Mouse (Mus musculus): ENCODE measurements around the gene Rnf144b. TPM values are rescaled to one million over a fixed set of nuclear protein-coding genes. Genes with fewer than 3 reads are reported as not detected.

Gene Rnf144b
- polyA plus RNA-seq, 1 experiment from 2014 or later: 1.5 TPM

GRCm38 (mm10) chr13:47189971-47190370 lies 67.5 kb downstream of the Rnf144b start:
- H3K4me1 ChIP-seq (ENCODE audit: insufficient read depth): peaks cover 3% of the 10 kb centered on the region; the same call in 1 of the 2 replicates
- no peak for DNase-seq
- WGBS: 74% methylated on average over 7 of the region's 7 CpGs
- no peak for ATAC-seq (ENCODE audit: insufficient read depth)
- H3K27me3 ChIP-seq (ENCODE audit: insufficient read depth, low read length): peaks cover 25% of the 10 kb centered on the region
- no peak overlapping the region for H3K9ac ChIP-seq
- H3K4me2 ChIP-seq: no peak overlapping the region
- H3K9me3 ChIP-seq (ENCODE audit: low read depth, low read length): no peaks in the 10 kb centered on the region
- TF ChIP-seq CTCF (IDR thresholded peaks at IDR 0.05; ENCODE audit: low read depth): no peak
- H3K27ac ChIP-seq (ENCODE audit: low read depth): no peak overlapping the region
- H3K4me3 ChIP-seq (ENCODE audit: low read depth, low read length): no peak overlapping the region
- no peaks in the 10 kb centered on the region for H3K36me3 ChIP-seq (ENCODE audit: insufficient read depth)

GRCm38 (mm10) chr13:47192200-47192599 lies 69.7 kb downstream of the Rnf144b start:
- Histone ChIP-seq H3K9ac (no peak overlapping the region), H3K4me3 (ENCODE audit: low read depth, low read length) (no peak overlapping the region), H3K4me1 (ENCODE audit: insufficient read depth) (peaks cover 3% of the 10 kb centered on the region; the same call in 1 of the 2 replicates), H3K36me3 (ENCODE audit: insufficient read depth) (no peaks in the 10 kb centered on the region), H3K9me3 (ENCODE audit: low read depth, low read length) (no peaks in the 10 kb centered on the region), H3K4me2 (no peak overlapping the region), H3K27ac (ENCODE audit: low read depth) (no peak overlapping the region), H3K27me3 (ENCODE audit: insufficient read depth, low read length) (peaks cover 28% of the 10 kb centered on the region)
- TF ChIP-seq CTCF (IDR thresholded peaks at IDR 0.05; ENCODE audit: low read depth): no peak
- WGBS: 36% methylated on average over 2 of the region's 2 CpGs
- DNase-seq (no peak), ATAC-seq (ENCODE audit: insufficient read depth) (no peak)

GRCm38 (mm10) chr13:47192771-47193170 lies 70.3 kb downstream of the Rnf144b start:
- WGBS: 40% methylated on average over 5 of the region's 5 CpGs
- peak; percentile 54 for DNase-seq
- H3K9ac ChIP-seq: no peak overlapping the region
- H3K27ac ChIP-seq (ENCODE audit: low read depth): no peak overlapping the region; the same call in 1 of the 2 replicates
- H3K4me2 ChIP-seq: peak overlapping the region; percentile 70; the same call in 1 of the 2 replicates
- no peaks in the 10 kb centered on the region for H3K9me3 ChIP-seq (ENCODE audit: low read depth, low read length)
- ATAC-seq (ENCODE audit: insufficient read depth): no peak
- peaks cover 3% of the 10 kb centered on the region; the same call in 1 of the 2 replicates for H3K4me1 ChIP-seq (ENCODE audit: insufficient read depth)
- TF ChIP-seq CTCF (IDR thresholded peaks at IDR 0.05; ENCODE audit: low read depth): no peak; the same call in 1 of the 2 replicates
- peaks cover 28% of the 10 kb centered on the region for H3K27me3 ChIP-seq (ENCODE audit: insufficient read depth, low read length)
- no peak overlapping the region for H3K4me3 ChIP-seq (ENCODE audit: low read depth, low read length)
- H3K36me3 ChIP-seq (ENCODE audit: insufficient read depth): no peaks in the 10 kb centered on the region

- Histone ChIP-seq H3K36me3 (ENCODE audit: insufficient read depth) (no peaks in the 10 kb centered on the region), H3K4me2 (peak overlapping the region; percentile 70), H3K4me3 (ENCODE audit: low read depth, low read length) (peak overlapping the region; percentile 44), H3K4me1 (ENCODE audit: insufficient read depth) (peaks cover 3% of the 10 kb centered on the region; the same call in 1 of the 2 replicates), H3K9ac (peak overlapping the region; percentile 43; the same call in 1 of the 2 replicates), H3K9me3 (ENCODE audit: low read depth, low read length) (no peaks in the 10 kb centered on the region), H3K27ac (ENCODE audit: low read depth) (peak overlapping the region; percentile 30; the same call in 1 of the 2 replicates), H3K27me3 (ENCODE audit: insufficient read depth, low read length) (peaks cover 28% of the 10 kb centered on the region)
- 4% methylated on average over 32 of the region's 32 CpGs for WGBS
- ATAC-seq (ENCODE audit: insufficient read depth): peak; percentile 90
- DNase-seq: peak; percentile 82
- no peak for TF ChIP-seq CTCF (IDR thresholded peaks at IDR 0.05; ENCODE audit: low read depth)
These were observed 71.1 kb downstream of the Rnf144b start for GRCm38 (mm10) chr13:47193326-47194153.

- ATAC-seq (ENCODE audit: insufficient read depth) (no peak), DNase-seq (no peak)
- peaks cover 28% of the 10 kb centered on the region for H3K27me3 ChIP-seq (ENCODE audit: insufficient read depth, low read length)
- H3K4me2 ChIP-seq: peak overlapping the region; percentile 70
- no peaks in the 10 kb centered on the region for H3K9me3 ChIP-seq (ENCODE audit: low read depth, low read length)
- H3K9ac ChIP-seq: peak overlapping the region; percentile 8; the same call in 1 of the 2 replicates
- no peak for TF ChIP-seq CTCF (IDR thresholded peaks at IDR 0.05; ENCODE audit: low read depth)
- peak overlapping the region; percentile 44 for H3K4me3 ChIP-seq (ENCODE audit: low read depth, low read length)
- WGBS: 15% methylated on average over 11 of the region's 11 CpGs
- peaks cover 3% of the 10 kb centered on the region; the same call in 1 of the 2 replicates for H3K4me1 ChIP-seq (ENCODE audit: insufficient read depth)
- no peaks in the 10 kb centered on the region for H3K36me3 ChIP-seq (ENCODE audit: insufficient read depth)
- no peak overlapping the region for H3K27ac ChIP-seq (ENCODE audit: low read depth)
These were observed 72.2 kb downstream of the Rnf144b start for GRCm38 (mm10) chr13:47194695-47195094.

GRCm38 (mm10) chr13:47195491-47195890 lies 73.0 kb downstream of the Rnf144b start:
- Histone ChIP-seq H3K27me3 (ENCODE audit: insufficient read depth, low read length) (peaks cover 28% of the 10 kb centered on the region), H3K9me3 (ENCODE audit: low read depth, low read length) (no peaks in the 10 kb centered on the region), H3K27ac (ENCODE audit: low read depth) (no peak overlapping the region), H3K9ac (no peak overlapping the region), H3K4me1 (ENCODE audit: insufficient read depth) (peaks cover 3% of the 10 kb centered on the region; the same call in 1 of the 2 replicates), H3K4me3 (ENCODE audit: low read depth, low read length) (no peak overlapping the region), H3K4me2 (no peak overlapping the region), H3K36me3 (ENCODE audit: insufficient read depth) (no peaks in the 10 kb centered on the region)
- DNase-seq (no peak), ATAC-seq (ENCODE audit: insufficient read depth) (no peak)
- WGBS: 24% methylated on average over 4 of the region's 4 CpGs
- TF ChIP-seq CTCF (IDR thresholded peaks at IDR 0.05; ENCODE audit: low read depth): no peak

- DNase-seq (no peak), ATAC-seq (ENCODE audit: insufficient read depth) (no peak)
- Histone ChIP-seq H3K4me1 (ENCODE audit: insufficient read depth) (no peaks in the 10 kb centered on the region), H3K9ac (no peak overlapping the region), H3K4me3 (ENCODE audit: low read depth, low read length) (no peak overlapping the region), H3K27me3 (ENCODE audit: insufficient read depth, low read length) (peaks cover under 1% of the 10 kb centered on the region; the same call in 1 of the 2 replicates), H3K27ac (ENCODE audit: low read depth) (no peak overlapping the region), H3K36me3 (ENCODE audit: insufficient read depth) (no peaks in the 10 kb centered on the region), H3K9me3 (ENCODE audit: low read depth, low read length) (no peaks in the 10 kb centered on the region), H3K4me2 (no peak overlapping the region)
- TF ChIP-seq CTCF (IDR thresholded peaks at IDR 0.05; ENCODE audit: low read depth): no peak
- WGBS: 45% methylated on average over 12 of the region's 12 CpGs
These were observed 77.7 kb downstream of the Rnf144b start for GRCm38 (mm10) chr13:47200011-47200670.
